Mouse (Mus musculus) cortical plate, adult 2 months (tissue): ENCODE measurements at regions not wholly inside any gene's neighbourhood (a gene's known extent, or its start where the extent isn't known, plus 50 kb on each side); places are given as distances from the start of the nearest gene placed in this dataset.

Experiments used
- CTCF ChIP-seq: fragments of 200-500 bp; IDR thresholded peaks from 2 replicates; pipeline ENCODE4 v1.5.1; 2011; ENCODE audit warnings: mild to moderate bottlenecking, control low read depth, low read length; ENCODE audit not compliant: insufficient read depth; ENCODE audit errors: extremely low read depth
- POLR2A ChIP-seq: fragments of 200-500 bp; IDR thresholded peaks from 2 replicates; pipeline ENCODE4 v1.6.1; 2011; ENCODE audit warnings: mild to moderate bottlenecking, low read length, control low read depth; ENCODE audit not compliant: insufficient read depth; ENCODE audit errors: extremely low read depth

GRCm38 (mm10) chr5:149924501-149924900, 94.0 kb upstream of the Rxfp2 start:
- TF ChIP-seq CTCF (no peak), POLR2A (no peak)
